Mouse (Mus musculus): ENCODE measurements around the gene Acy3.

The Acy3 gene

GRCm38 (mm10) chr19:3964030-3964429 lies 22.3 kb upstream of the Acy3 start:
- TF ChIP-seq GATA4 (IDR thresholded peaks at IDR 0.05; ENCODE audit: insufficient replicate concordance, low read length): no peak

GRCm38 (mm10) chr19:3966330-3967075 lies 19.9 kb upstream of the Acy3 start:
- no peak for TF ChIP-seq GATA4 (IDR thresholded peaks at IDR 0.05; ENCODE audit: insufficient replicate concordance, low read length)

- TF ChIP-seq GATA4 (IDR thresholded peaks at IDR 0.05; ENCODE audit: insufficient replicate concordance, low read length): no peak
Observed at GRCm38 (mm10) chr19:3967258-3967657, 19.1 kb upstream of the Acy3 start.

GRCm38 (mm10) chr19:3972229-3972628 lies 14.1 kb upstream of the Acy3 start, which contains the start of gene Aldh3b2:
Gene Aldh3b2 (plus strand): TSS chr19:3972328.
- no peak for TF ChIP-seq GATA4 (IDR thresholded peaks at IDR 0.05; ENCODE audit: insufficient replicate concordance, low read length)

- no peak for TF ChIP-seq GATA4 (IDR thresholded peaks at IDR 0.05; ENCODE audit: insufficient replicate concordance, low read length)
Observed at GRCm38 (mm10) chr19:3975866-3976265, 10.5 kb upstream of the Acy3 start.

- TF ChIP-seq GATA4 (IDR thresholded peaks at IDR 0.05; ENCODE audit: insufficient replicate concordance, low read length): no peak
Observed at GRCm38 (mm10) chr19:3980309-3980708, 6.1 kb upstream of the Acy3 start.

GRCm38 (mm10) chr19:3980917-3981316 lies 5.5 kb upstream of the Acy3 start:
- TF ChIP-seq GATA4 (IDR thresholded peaks at IDR 0.05; ENCODE audit: insufficient replicate concordance, low read length): no peak

GRCm38 (mm10) chr19:3983527-3984200 lies 2.7 kb upstream of the Acy3 start:
- no peak for TF ChIP-seq GATA4 (IDR thresholded peaks at IDR 0.05; ENCODE audit: insufficient replicate concordance, low read length)

- TF ChIP-seq GATA4 (IDR thresholded peaks at IDR 0.05; ENCODE audit: insufficient replicate concordance, low read length): peak; percentile 84; the same call in 1 of the 2 replicates
Observed at GRCm38 (mm10) chr19:3985261-3985681, 1.1 kb upstream of the Acy3 start.

- no peak for TF ChIP-seq GATA4 (IDR thresholded peaks at IDR 0.05; ENCODE audit: insufficient replicate concordance, low read length)
Observed at GRCm38 (mm10) chr19:3988066-3988465, 1.7 kb downstream of the Acy3 start.

GRCm38 (mm10) chr19:3988750-3989149 lies 2.4 kb downstream of the Acy3 start:
- no peak for TF ChIP-seq GATA4 (IDR thresholded peaks at IDR 0.05; ENCODE audit: insufficient replicate concordance, low read length)

- no peak for TF ChIP-seq GATA4 (IDR thresholded peaks at IDR 0.05; ENCODE audit: insufficient replicate concordance, low read length)
Observed at GRCm38 (mm10) chr19:3990804-3991203, 4.4 kb downstream of the Acy3 start.

- no peak for TF ChIP-seq GATA4 (IDR thresholded peaks at IDR 0.05; ENCODE audit: insufficient replicate concordance, low read length)
Observed at GRCm38 (mm10) chr19:3991562-3991961, 5.2 kb downstream of the Acy3 start.

GRCm38 (mm10) chr19:3991966-3992365 lies 5.6 kb downstream of the Acy3 start:
- TF ChIP-seq GATA4 (IDR thresholded peaks at IDR 0.05; ENCODE audit: insufficient replicate concordance, low read length): no peak

- TF ChIP-seq GATA4 (IDR thresholded peaks at IDR 0.05; ENCODE audit: insufficient replicate concordance, low read length): no peak
Observed at GRCm38 (mm10) chr19:3992416-3992815, 6.0 kb downstream of the Acy3 start, which contains the start of gene Tbx10. Gene Tbx10 (plus strand): TSS chr19:3992752.

GRCm38 (mm10) chr19:3994932-3995331 lies 8.6 kb downstream of the Acy3 start:
- TF ChIP-seq GATA4 (IDR thresholded peaks at IDR 0.05; ENCODE audit: insufficient replicate concordance, low read length): no peak

Data from liver, adult (tissue).